13 mouse cellular contexts compared by ENCODE assay signal in the genomic region with DNA sequence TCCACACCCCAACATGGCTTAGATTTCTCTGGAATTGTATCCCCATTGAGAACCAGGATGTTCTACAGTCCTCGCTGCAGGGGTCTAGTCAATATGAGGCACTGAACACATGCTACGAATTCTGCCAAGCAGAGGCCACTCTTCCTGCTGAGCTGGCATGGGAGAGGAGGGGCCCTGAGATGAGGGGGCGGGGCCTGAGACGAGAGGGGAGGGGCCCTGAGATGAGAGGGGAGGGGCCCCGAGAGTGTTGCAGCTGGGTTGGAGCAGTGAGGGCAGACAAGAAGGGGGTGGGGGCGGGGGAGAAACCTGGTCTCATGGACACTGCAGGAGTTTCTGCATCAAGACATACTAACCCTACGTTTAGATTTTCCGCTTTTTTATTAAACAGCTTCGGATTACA.
DNase-seq lines count a peak whose midpoint lies in the region; ATAC-seq lines count a peak whose summit lies in the region.
"Had no signal": no experiment of that assay in that cellular context is flagged by ENCODE, and none has a peak within 500 bp of the region (broad histone marks: within the 10 kb centered on the region; RNA-seq: fewer than 3 reads in every experiment).

No protein-coding gene starts in this region.

- H3K27ac ChIP-seq in kidney, embryonic 15.5 days = no peak overlapping the region
- H3K27ac ChIP-seq in neural tube, embryonic 11.5 days (ENCODE audit: low read depth, low read length) = no peak overlapping the region
- H3K27ac ChIP-seq: gastrocnemius, adult 2 months; heart, embryonic 13.5 days; hindbrain, embryonic 15.5 days; limb, embryonic 15.5 days had no signal

- H3K9ac ChIP-seq in kidney, embryonic 15.5 days = no peak overlapping the region
- H3K9ac ChIP-seq in neural tube, embryonic 11.5 days (ENCODE audit: low read length) = no peak overlapping the region
- H3K9ac ChIP-seq: heart, embryonic 13.5 days; hindbrain, embryonic 15.5 days; limb, embryonic 15.5 days had no signal

- H3K4me2 ChIP-seq in kidney, embryonic 15.5 days = no peak overlapping the region
- H3K4me2 ChIP-seq in neural tube, embryonic 11.5 days (ENCODE audit: low read depth) = no peak overlapping the region
- H3K4me2 ChIP-seq: heart, embryonic 13.5 days; hindbrain, embryonic 15.5 days; limb, embryonic 15.5 days had no signal

- DNase-seq in kidney, postnatal 25 days = no peak
- peak; percentile 30 for DNase-seq in neural tube, embryonic 11.5 days (ENCODE audit: low spot score)
- DNase-seq in neural tube, embryonic 10.5 days (ENCODE audit: extremely low spot score, low spot score) = no peak
- peak; percentile 33 for DNase-seq in embryo, embryonic 11 days
- peak; percentile 40 for DNase-seq in retina, postnatal 1 day
- DNase-seq in layer of hippocampus, postnatal 14 days (ENCODE audit: low spot score in 2 of 2) = no peak

- no peaks in the 10 kb centered on the region for H3K36me3 ChIP-seq in kidney, embryonic 15.5 days
- no peaks in the 10 kb centered on the region for H3K36me3 ChIP-seq in neural tube, embryonic 11.5 days (ENCODE audit: control insufficient read depth, insufficient read depth, low read length)
- H3K36me3 ChIP-seq: heart, embryonic 13.5 days; hindbrain, embryonic 15.5 days; limb, embryonic 15.5 days had no signal

- H3K4me1 ChIP-seq in kidney, embryonic 15.5 days = no peaks in the 10 kb centered on the region
- no peaks in the 10 kb centered on the region for H3K4me1 ChIP-seq in neural tube, embryonic 11.5 days (ENCODE audit: control insufficient read depth, insufficient read depth, low read length)
- H3K4me1 ChIP-seq: heart, embryonic 13.5 days had no signal

- WGBS in kidney, embryonic 15.5 days = 44% methylated on average over 9 of the region's 9 CpGs
- 40% methylated on average over 9 of the region's 9 CpGs for WGBS in neural tube, embryonic 11.5 days

- H3K9me3 ChIP-seq in kidney, embryonic 15.5 days (replicated peaks) = no peaks in the 10 kb centered on the region
- no peaks in the 10 kb centered on the region for H3K9me3 ChIP-seq in neural tube, embryonic 11.5 days (ENCODE audit: control insufficient read depth, low read length)
- H3K9me3 ChIP-seq: heart, embryonic 13.5 days; hindbrain, embryonic 15.5 days; limb, embryonic 15.5 days had no signal

- no peaks in the 10 kb centered on the region for H3K27me3 ChIP-seq in kidney, embryonic 15.5 days
- no peaks in the 10 kb centered on the region for H3K27me3 ChIP-seq in neural tube, embryonic 11.5 days (ENCODE audit: control insufficient read depth, insufficient read depth, low read length)
- H3K27me3 ChIP-seq: heart, embryonic 13.5 days; hindbrain, embryonic 15.5 days; limb, embryonic 15.5 days had no signal

- ATAC-seq in kidney, embryonic 15.5 days (replicated peaks; ENCODE audit: low FRiP score) = peak; percentile 56; the same call in 1 of the 2 replicates
- no peak for ATAC-seq in neural tube, embryonic 11.5 days (ENCODE audit: insufficient read depth, low FRiP score, low TSS enrichment)
- no peak for ATAC-seq in frontal cortex, adult (ENCODE audit: low TSS enrichment)
- ATAC-seq: lung, postnatal 0 days had no signal

- H3K4me3 ChIP-seq in kidney, embryonic 15.5 days (replicated peaks) = no peak overlapping the region
- no peak overlapping the region for H3K4me3 ChIP-seq in neural tube, embryonic 11.5 days (ENCODE audit: low read depth, low read length)
- H3K4me3 ChIP-seq: gastrocnemius, adult 2 months; heart, embryonic 13.5 days; hindbrain, embryonic 15.5 days; limb, embryonic 15.5 days had no signal

Comparison
In these comparisons a context has a peak if more than half of its experiments do, and no peak if none do; other contexts are left out.
1. DNase-seq: peak in neural tube, embryonic 11.5 days (single experiment), embryo, embryonic 11 days (single experiment) and retina, postnatal 1 day (single experiment); none in kidney, postnatal 25 days (0 of 2), neural tube, embryonic 10.5 days (single experiment) and layer of hippocampus, postnatal 14 days (0 of 2).